Mouse (Mus musculus) G1E (cell line): Measurements from ENCODE around the gene Sema6b.

Experiments used
- CTCF ChIP-seq: IDR thresholded peaks from 2 replicates; pipeline ENCODE4 v1.5.1; 2012; ENCODE audit warnings: low read depth, low read length, inconsistent platforms, mixed read lengths
- GATA1 ChIP-seq: IDR thresholded peaks from 2 replicates; pipeline ENCODE4 v1.6.1; 2012; ENCODE audit warnings: borderline replicate concordance, low read length, inconsistent platforms, mixed read lengths
- TAL1 ChIP-seq: conservative IDR thresholded peaks from 2 replicates; pipeline ENCODE4 v1.6.1; 2012; ENCODE audit warnings: low read depth, low read length, inconsistent platforms, mixed read lengths

GRCm38 (mm10) chr17:56112743-56113142 lies 27.4 kb downstream of the Sema6b start:
- no peak for TF ChIP-seq CTCF
- no peak for TF ChIP-seq GATA1
- no peak for TF ChIP-seq TAL1
